Mouse (Mus musculus): ENCODE measurements around the gene Eif2b4.

DNA sequence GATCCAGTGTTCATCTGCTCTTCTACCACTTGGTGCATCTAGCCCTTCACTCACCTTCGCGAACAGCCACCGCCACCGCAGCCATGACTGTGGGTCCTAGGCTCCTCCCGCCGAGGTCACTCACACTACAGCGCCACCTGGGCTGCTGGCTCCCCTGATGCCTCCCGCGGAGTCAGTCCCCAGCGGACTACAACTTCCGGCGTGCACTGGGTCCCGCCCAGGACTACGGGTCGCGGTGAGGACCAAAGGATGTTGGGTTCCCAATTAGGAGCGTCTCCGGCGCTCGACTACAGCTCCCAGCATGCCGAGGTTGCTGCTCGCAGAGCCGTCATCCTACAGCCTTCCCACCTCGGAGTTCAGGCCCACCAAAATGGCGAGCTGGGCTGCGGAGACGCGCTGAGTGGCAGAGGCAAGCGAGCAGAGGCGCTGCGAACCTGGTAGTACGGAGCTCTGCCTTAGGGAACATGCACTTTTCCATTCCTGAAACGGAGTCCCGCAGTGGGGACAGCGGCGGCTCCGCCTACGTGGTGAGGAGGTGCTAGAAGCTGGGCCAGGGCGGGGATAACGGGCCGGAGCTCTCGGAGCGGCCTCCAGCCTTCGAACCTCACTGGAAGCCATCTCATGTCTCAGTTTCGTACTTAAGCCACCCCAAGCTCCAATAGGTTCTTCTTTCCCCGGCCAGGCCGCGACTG, at the start of gene Eif2b4, which contains the start of gene Snx17:
- TF ChIP-seq CTCF (conservative IDR thresholded peaks at IDR 0.05; ENCODE audit: insufficient read depth, insufficient read length, low read depth, low read length) (peak; percentile 51), POLR2A (IDR thresholded peaks at IDR 0.05; ENCODE audit: low read depth, low read length) (peak; percentile 75)
